Mouse (Mus musculus) embryo, embryonic 11.5 days (tissue): ENCODE measurements around the gene Fyn.

Experiments
- DNase-seq: peaks from one replicate; pipeline ENCODE4 v3.0.0-alpha.2; 2012; ENCODE audit warnings: low read depth, low spot score

Fyn gene

DNA sequence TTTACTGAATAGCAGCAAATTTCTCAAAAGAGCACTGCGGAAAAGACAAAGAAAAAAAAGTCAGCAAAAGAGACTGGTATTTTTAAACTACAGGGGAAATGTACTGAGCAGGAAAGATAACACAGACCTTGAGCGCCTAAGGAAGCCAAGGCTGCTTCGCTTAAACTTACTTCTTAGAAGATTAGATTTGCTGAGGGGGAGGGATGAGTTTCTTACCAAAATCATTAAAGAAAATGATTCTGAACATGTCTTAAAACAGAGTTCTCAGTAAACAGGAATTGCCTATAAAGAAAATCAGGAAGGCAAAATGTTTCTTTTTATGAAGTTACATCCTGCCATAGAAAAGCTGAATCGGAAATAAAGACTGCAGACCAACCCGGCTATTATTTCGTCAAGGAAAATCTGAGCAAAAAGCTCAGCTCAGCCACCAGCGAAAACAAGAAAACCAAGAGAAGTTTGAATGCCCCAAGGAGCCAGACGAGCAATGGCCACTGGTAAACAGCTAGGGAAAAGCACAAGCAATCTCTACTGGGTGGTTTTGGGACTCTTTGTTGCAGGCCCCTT lies at the start of gene Fyn:
TSS of gene Fyn (plus strand) at position 284 of the 564 bp plus-strand sequence.
- no peak for DNase-seq

DNA sequence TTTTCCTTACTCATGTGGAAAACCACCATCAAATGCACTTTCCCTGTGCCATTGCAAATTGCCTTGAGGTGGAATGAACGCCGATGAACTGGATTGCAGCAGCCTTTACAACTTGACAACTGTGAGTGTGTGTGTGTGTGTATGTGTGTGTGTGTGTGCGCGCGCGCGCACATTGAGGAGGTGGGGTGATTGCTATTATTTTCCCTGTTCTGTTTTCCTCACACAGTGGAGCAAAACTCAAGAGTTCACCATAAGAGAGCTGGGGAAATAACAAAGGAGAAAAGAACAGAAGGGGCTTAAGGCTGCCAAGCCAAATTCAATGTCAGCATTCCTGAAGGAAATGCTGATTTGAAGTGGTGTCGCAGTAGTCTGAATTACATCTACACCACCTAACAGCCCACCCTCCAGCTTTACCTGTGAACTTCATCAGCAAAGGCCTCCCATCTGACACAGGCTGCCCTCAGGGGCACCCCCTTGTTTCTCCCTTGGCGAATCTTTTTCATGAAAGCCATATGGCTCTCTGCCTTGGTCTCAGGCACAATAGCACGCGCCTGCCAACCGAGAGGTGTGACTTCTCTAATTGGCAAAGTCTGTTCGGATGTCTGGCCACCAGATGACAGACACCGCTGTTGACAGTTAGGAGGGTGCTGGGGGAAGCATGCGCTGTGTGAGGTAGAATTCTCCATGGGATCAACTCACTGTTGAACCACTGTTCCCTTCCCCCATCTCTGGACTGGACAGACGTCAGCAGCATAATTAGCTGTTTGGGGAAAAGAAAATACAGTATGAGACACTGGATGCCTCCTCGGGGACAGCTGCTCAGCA lies 47.6 kb upstream of the Fyn start:
- DNase-seq, result peak; percentile 20

DNA sequence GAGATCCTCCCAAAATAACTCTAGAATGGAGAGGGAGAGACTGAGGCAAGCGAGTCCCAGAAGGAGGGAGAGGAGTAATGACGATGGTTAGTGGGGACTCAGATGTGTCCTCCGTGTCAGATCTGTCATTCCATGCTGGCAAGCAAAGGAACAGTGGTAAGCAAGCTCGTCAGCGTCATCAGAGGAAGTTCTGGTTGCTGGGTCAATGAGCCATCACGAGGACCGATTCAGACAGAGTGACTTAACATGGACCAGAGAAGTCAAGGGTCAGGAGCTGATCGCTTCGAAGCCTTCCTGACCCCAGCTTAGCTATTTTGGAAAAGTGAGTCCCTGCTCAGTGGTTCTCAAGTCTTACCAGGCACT lies 47.1 kb upstream of the Fyn start:
- DNase-seq, result no peak

DNA sequence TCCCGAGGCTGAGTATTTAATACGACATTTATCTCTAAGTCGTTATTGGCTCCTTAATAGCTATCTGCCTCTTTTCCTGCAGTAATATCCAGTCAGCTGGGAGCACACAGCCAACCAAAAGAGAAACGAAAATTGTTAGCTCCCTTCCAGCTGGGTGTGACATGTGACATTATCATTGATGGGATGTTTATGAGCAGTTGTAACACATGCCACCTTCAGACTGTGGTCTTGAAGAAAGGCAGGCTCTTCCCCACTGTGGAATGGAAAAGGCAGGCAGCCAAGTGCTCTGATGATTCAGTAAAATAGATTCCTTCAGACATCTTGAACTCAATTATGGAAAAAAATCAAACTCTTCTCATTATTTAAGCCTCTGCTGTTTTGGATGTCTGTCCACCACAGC lies 46.5 kb upstream of the Fyn start:
- no peak for DNase-seq

DNA sequence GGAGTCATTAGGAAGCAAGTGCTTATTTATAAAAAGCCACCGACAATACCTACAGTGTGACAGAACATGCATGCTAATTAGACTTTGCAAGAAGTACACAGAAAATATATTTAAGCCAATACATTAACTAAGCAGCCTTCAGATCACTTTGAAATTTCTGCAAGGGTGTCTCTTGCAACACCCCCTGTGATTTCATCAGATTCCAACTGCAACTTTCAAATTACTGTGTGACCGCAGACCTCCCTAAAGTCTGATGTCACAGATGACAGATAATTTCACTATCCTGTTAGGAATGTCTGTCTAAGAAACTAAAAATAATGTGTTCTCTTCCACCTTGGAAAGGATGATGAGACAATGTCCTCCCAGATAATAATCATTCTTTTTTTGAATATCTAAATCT lies 44.4 kb upstream of the Fyn start:
- DNase-seq, result no peak

DNA sequence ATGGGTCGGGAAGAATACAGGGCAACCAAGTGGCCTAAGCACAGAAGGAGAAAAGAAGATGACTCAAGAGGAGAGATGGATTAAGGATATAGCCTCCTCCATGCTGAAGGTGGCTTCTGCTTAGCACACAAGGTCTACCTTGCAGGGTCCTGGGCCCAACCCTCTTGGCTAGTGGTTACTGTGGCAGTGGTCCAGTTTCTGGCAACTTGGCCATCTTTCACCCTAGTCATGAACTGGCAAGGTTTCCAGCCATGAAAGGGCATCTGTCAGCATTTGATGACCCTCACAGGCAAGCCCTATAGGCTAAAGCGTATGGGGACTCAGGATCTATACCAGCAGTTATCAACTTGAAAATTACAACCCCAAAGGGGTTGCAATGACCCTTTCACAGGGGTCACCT lies 40.0 kb upstream of the Fyn start:
- DNase-seq, result no peak

DNA sequence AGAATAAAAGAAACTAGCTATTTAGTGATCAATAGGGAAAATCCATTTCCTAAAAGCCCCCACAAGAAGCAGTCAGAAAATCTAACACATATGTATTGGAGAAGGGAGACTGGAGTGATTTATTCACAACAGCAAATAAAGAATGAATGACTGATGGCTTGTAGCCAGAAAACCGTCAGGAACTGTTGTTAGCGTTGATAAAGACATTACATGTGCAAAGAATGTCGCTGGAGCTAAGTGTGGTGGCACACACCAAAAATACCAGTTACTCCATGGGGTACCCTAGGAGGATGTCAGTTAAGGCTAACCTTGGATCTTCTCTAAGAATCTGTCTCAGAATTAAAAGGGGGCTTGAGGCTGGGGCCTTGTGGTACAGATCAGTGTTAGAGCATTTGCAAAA lies 34.3 kb upstream of the Fyn start:
- DNase-seq, result no peak

DNA sequence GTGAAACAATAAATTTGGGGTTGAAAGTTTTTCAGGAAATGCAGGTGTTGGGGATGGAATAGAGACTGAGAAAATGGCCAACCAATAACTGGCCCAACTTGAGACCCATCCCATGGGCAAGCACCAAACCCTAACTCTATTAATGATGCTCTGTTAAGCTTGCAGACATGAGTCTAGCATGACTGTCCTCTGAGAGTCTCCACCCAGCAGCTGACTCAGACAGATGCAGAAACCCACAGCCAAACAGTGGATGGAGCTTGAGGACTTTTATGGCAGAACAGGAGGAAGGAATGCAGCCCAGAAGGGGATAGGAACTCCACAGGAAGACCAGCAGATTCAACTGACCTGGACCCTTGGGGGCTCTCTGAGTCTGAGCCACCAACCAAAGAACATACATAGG lies 32.8 kb upstream of the Fyn start:
- DNase-seq, result no peak

DNA sequence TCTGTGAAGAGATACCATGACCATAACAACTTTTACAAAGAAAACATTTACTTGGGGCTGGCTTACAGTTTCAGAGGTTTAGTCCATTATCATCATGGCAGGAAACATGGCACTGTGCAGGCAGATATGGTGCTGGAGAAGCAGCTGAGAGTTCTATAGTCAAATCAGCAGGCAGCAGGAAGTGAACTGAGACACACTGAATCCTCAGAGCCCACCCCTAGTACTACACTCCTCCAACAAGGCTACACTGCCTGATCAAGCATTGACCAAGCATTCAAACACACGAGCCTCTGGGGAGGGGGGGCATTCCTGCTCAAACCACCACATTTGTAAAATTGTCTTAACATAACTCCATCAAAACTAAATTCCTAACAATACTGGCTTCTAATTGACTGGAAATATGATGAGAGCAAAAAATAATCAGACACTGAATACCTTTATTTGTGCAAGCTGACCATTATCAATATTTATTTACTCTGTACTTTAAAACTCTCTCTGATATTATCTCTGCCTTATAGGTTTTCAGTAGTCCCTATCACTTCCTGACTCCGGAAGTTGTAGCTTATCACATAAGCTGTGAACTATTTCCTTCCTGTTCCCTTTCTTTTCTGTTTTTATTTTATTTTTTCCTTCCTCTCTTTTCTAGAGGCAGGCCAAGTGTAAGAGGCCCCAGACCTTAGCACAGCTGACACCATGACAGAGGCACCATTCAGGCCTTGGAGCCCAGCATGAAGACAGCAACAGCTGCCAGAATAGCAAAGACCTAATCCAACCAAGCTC lies 29.3 kb upstream of the Fyn start:
- no peak for DNase-seq

DNA sequence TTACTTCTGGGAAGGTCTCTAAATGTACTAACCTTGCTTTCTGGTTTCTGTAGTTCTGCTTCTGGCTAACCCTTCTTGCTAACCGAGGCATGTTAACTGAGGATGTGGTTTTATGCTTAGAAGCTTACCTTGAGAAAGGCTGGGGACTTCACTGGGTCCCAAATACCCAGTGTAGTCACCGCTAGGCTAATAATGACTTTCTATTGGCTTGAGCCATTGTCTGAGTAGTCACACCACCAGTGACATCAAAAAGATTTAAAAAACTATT lies 28.8 kb upstream of the Fyn start:
- DNase-seq, result no peak

DNA sequence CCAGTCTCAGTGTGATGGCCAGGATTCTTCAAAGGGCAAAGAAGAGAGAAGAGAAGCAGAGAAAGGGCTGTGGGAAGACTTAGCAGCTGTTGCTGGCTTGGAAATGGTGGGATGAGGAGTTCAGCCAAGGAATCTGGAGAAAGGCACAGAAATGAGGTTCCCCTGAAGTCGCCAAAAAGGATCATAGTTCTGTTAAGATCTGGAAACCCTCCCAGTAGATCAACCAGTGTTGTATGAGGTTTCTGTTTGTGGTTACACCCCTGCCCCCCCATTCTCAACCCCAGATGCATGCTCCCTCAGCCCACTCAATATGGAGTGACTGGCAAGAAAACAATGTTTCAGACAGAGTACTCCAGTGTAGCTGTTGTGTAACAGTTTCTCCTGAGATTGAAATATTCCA lies 25.1 kb upstream of the Fyn start:
- no peak for DNase-seq

DNA sequence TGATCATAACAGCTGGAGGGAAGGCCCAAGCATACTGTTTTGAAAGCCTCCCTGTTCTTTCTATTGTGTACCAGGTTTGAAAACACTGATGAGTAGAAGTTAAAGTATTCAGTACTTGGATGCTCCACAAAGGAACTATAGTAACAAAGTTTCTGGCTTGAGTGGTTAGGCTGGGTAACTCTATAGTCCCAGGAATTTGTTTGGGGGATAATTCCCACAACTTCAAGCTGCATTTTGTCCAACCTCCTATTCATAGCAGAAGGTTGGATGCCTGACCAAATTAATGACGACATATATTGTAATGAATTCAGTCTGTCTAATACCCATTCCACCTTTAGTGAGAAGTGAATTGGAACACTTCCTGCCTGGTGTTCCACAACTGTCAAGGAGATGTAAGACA lies 22.7 kb upstream of the Fyn start:
- no peak for DNase-seq

DNA sequence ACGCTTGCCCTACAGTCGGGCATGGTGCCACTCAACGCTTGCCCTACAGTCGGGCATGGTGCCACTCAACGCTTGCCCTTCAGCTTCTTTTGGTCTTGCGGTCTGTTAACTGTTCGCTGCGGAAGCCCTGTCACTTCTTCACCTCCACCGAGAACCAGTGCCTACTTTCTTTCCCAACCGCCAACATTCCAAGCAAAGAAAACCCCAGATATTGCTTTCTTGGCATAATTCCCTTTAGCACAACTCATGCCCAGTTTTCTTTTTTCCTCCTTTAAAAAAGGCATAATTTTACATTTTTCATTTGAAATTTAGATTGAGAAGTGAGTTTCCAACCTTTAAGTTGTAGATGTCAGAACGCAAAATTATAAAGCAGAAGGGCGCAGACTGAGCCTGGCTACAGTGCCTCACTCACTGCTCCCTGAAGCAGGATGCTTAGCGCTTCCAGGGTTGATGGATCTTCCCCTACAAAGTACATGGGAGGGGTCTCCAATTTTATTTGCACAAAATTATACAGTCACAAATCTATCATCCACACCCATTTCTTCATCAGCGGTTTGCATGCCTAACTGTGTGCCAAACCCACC lies 18.8 kb upstream of the Fyn start:
- DNase-seq, result no peak

DNA sequence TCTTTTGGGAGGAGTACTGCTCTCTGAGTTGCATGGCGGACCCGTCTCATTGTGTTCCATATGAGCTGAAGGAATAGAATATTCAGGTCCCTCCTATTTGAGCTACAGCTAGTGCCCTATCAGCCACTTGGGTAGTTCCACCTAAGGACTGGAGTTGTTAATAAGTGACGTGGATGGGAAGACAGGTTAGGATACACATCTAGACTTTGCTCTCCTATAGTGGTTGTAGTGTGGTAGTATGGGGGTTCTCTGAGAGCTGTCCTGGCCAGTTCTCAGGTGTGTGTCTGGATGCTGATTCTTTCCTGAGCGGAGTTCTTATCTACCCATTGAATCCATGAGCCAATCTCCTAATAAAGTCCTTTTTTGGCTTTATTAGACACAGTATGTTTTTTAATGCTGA lies 4.5 kb upstream of the Fyn start:
- no peak for DNase-seq

DNA sequence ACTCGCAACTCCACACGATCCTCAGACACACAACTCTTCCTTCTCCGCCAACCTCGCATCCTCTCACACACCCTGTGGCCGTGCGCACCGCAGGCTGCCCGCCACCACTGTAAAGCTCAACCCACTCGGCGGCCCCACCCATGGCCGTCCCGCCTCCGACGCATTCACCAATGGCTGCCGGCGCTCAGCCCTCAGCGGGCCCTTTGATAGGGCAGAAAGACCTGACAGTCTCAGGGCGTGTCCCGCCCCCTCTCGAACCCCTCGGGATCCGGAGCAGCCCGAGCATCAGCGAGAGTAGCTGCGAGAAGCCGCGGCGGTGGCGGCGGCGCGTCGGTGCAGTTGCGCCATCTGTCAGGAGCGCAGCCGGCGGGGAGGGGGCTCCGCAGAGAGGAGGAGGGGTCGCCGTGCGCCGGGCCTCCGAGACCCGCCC lies 862 bp downstream of the Fyn start:
- DNase-seq, result peak; percentile 95

DNA sequence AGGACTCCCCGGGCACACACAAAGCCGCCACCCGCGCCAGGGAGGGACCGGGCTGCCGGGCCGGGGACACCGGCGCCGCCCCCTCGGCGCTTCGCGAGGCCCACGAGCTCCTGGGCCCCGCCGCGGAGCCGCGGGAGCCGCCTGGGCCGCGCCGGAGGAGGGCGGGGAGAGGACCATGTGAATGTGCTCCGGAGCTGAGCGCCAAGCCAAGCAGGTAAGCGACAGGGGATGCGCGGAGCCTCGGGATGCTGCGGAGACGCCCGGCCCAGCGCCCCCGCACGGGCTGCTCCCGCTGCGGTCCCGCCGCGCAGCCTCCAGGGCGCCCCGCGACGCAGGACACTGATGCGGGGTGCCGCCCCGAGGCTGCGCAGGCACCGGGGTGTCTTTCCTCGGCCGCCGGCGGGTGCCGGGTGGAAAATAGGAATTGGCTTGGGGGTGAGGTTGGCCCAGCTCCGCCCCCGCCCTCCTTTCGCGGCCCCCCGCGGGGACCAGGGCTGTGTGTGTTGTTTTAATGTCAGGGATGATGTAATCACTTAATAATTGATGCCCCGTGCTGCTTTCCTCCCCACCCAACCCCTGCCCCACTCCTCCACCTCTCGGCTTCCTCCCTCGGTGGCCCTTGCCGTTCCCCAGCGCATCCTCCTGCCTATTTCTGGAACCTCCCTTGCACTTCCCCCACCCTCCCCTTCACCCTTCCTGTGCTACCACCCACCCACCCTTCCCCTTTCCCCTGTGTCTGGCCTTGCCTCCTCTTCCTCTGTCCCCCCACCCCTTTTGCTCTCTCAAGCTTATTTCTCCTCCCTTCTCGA lies 1.5 kb downstream of the Fyn start:
- DNase-seq, result peak; percentile 27

DNA sequence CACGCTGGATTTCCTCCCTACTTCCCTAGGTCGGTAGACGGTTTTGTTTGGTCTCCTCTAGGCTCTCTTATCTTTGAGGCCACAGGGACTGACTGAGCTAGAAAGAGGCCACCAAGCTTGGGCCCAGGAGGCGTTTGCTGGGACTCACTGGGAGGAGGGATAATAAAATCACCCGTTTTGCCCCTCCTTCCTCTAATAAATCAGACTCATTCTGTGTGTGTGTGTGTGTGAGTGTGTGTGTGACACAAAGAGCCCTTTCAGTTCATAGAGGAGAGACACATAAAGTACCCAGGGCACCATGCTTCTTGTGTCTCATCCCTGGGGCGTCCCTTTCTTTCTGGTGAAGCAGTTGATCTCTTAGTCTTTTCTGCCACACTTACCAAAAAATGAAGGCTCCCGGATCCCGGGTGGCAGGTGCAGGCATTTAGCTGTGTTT lies 2.1 kb downstream of the Fyn start:
- peak; percentile 50 for DNase-seq

DNA sequence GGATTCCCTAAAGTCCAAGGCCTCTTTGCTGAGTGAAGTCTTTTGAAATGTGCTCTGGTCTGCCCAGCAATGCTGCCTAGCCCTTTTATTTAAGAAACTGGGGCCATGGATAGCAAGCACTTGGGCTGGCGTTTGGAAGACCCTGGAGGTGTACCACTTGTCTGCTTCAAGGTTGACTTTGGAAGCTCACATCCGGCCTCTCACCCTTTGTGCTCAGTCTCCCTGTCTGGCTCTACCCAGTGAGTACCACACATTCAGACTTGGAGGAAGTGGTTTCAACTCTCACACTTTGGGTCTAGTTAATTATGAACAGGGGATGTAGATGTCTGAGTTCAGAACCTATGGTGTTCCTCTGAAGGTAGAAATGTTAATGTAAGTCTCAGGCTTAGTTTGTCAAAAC lies 2.8 kb downstream of the Fyn start:
- no peak for DNase-seq

DNA sequence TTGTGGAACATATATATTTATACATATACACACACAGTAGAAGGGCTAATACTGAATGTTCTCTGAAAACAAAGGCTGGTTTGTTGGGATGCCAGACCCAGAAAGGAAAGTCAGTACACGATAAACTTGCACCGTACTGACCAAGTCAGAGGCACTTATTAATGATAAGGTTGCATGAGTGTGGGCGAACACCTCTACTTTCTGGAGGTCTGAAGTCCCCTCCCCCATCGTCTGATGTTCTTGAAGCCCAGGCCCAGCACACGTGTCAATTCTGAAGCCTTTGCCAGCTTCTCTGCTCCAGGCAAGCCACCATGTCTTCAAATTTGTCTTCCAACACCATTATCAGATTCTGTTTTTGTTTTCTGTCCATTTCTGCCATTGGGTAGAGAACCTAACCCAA lies 3.3 kb downstream of the Fyn start:
- DNase-seq, result no peak

DNA sequence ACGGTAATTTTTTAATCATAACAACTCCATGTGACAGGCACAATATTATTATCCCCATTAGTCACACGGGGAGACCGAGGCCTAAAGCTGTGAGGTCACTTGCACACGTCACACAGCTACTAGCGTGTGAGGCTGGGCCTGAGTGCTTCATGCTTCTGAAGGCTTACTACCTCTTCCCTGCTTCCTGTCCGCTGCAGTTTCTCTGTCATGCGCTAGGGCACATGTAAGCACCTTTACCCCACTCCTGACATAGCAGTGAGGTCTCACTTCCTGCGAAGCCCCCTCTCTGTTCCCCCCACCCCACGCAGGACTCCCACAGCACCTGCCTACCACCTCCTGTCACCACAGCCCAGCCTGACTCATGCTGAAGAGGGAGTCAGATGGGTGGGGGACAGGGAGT lies 8.0 kb downstream of the Fyn start:
- DNase-seq, result no peak

DNA sequence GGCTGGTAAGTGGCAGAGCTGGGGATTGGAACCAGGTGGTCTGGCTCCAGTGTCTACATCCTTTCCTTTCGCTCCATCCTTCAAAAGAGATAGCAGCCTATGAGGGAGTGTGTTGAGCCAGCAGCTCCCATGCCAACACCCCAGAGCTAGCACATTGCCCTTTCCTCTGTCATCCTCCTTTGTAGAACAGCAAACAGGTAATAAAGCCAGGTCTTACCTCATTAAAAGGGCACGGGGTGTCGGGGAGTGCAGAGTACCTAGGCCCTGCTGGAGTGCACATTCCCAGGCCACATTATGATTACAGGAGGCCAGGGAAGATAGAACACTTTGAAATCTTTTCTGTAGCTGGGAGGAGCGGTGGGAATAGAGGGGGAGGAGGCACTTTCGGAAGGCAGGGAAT lies 8.6 kb downstream of the Fyn start:
- no peak for DNase-seq

DNA sequence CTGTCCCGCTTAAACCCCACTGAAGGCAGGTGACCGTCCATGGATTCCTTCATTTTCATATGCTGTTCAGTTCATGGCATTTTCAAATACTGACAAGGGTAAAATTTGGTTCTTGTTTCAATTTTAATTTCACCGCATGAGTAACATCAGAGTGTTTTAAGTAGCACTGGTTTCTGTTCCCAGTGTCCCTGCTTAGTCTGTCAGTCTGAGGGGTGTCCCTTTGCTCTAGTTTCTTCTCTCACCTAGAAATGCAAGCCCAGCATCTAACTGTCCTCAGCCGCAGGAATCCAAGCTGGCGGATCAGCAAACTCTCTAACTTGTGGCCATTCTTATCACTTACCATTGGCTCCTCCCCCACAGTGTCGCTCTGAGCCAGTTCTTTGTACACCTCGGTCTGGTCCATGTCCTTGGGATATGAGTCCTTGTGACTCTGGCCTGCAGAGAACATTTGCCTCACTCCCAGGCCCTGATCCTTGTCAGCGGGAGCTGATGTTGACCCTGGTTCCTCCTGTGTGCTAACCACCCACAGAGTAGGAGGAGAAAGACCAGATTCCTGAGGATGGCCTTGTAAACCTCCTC lies 9.5 kb downstream of the Fyn start:
- DNase-seq, result no peak
